Mouse (Mus musculus): ENCODE results near the gene Pmis2. TPM values are rescaled to one million over a fixed set of nuclear protein-coding genes. Genes with fewer than 3 reads are reported as not detected.

Pmis2 gene
- total RNA-seq, 2 experiments from 2014 or later = not detected

DNA sequence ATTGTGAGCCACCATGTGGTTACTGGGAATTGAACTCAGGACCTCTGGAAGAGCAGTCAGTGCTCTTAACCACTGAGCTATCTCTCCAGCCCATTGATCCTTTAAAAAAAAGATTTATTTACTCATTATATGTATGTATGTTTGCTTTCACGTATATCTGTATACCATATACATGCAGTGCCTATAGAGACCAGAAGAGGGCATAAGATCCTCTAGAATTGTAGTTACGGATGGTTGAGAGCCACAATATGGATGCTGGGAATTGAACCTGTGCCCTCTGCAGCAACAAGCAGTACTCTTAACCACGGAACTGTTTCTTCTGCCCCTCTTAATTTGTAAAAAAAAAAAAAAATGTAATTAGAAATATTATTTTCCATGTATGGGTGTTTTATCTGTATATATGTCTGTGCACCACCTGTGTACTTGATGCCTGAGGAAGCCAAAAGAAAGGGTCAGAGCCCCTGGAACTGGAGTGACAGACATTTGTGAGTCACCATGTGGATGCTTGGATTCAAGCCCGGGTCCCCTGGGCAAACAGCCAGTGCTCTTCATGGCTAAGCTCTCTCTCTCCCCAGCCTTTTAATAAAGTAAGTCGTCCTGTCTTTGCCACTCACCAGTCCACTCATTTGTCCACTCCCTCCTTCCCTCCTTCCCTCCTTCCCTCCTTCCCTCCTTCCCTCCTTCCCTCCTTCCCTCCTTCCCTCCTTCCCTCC, 7.0 kb upstream of the Pmis2 start:
- Histone ChIP-seq H3K27ac (no peak overlapping the region), H3K4me3 (no peak overlapping the region)
- DNase-seq (ENCODE audit: extremely low spot score in 1 of 2, low spot score in 2 of 2) = no peak
- intact Hi-C loops (cut with DNase I) = no loop called here
- TF ChIP-seq CTCF (IDR thresholded peaks at IDR 0.05) = peak; percentile 16

DNA sequence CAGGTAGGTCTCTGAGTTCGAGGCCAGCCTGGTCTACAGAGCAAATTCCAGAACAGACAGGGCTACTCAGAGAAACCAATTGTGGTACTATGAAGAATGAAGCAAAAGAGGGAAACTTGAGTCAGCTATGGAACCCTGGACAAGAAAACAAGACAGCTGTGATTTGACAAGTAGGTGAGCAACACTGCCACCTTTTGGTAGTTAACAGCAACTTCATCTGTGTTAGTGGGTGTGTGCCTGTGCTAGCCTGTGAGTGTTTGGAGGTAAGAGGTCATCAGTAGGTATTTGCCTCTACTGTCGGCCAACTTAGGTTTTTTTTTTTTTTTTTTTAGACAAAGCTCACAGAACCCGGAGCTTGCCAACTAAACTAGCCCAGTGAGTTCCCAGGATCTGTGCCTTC, 2.2 kb downstream of the Pmis2 start:
- peak; percentile 34 for TF ChIP-seq CTCF (IDR thresholded peaks at IDR 0.05)
- no peak overlapping the region for H3K4me3 ChIP-seq
- no peak for DNase-seq (ENCODE audit: extremely low spot score in 1 of 2, low spot score in 2 of 2)
- intact Hi-C loops (cut with DNase I) = loop anchor here (5.0 kb wide), 1 partner anchor 188 kb away; the partner anchor contains the start of gene Ffar3
- H3K27ac ChIP-seq = no peak overlapping the region

DNA sequence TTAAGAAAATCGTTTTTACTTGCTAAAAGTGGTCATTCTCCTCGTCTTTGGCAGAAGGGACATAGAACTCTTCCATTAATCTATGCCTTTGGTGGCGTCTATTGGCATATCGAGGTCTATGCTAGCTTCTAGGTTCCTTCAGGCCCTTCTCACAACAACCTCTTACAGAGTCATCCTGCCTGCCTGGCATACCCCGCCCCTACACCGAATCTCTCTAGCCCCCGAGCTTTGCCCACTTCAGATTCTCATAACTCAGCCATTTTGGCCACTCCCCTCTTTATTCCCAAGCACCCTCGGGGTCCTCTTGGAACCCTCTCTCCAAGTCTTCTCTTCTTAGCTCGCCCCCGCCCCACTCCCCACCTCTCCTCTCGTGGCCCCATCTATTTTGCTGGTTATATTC, 6.1 kb downstream of the Pmis2 start:
- no peak for TF ChIP-seq CTCF (IDR thresholded peaks at IDR 0.05)
- intact Hi-C loops (cut with DNase I) = loop anchor here (1.0 to 5.0 kb wide), 2 partner anchors 64 to 192 kb away; partner anchors contain the start of genes Ffar3 and Tmem147
- H3K4me3 ChIP-seq = peak overlapping the region; percentile 68
- H3K27ac ChIP-seq = peak overlapping the region; percentile 64
- no peak for DNase-seq (ENCODE audit: extremely low spot score in 1 of 2, low spot score in 2 of 2)

DNA sequence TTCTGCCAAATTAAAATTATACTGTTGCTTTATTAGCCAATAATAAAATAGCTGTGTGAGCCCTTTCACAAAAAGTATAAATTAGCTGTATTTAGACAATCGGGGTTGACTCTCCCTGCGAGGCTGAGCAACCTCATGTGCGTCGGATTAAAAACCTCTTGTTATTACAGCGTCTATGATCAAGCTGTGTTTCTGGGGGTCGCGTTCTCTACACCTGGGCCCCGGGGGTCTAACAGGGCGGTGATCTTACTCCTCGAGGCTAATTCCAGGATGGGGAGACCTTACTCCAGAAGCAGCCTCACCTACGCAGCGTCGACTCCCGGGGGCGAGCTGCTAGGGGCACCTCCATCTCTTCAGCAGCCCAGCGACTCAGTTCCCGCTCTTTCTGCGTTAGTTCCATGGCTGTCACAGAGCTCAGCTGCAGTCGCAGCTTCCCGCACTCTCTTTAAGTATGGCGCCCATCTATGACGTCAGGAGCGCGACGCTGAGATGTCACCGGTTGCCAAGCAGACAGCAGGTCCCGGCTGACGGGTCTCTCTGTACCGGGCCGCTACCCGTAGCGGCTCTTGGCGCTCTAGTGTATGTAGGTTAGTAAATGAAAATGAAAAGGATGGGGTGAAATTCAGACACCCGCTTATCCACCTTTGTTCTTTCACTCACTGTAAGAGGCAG, 6.7 kb downstream of the Pmis2 start, which contains the start of gene Haus5:
TSS of gene Haus5 (minus strand) at position 466 of the 672 bp plus-strand sequence.
- peak within 1 kb of the TSS; percentile 64 for H3K27ac ChIP-seq

DNA sequence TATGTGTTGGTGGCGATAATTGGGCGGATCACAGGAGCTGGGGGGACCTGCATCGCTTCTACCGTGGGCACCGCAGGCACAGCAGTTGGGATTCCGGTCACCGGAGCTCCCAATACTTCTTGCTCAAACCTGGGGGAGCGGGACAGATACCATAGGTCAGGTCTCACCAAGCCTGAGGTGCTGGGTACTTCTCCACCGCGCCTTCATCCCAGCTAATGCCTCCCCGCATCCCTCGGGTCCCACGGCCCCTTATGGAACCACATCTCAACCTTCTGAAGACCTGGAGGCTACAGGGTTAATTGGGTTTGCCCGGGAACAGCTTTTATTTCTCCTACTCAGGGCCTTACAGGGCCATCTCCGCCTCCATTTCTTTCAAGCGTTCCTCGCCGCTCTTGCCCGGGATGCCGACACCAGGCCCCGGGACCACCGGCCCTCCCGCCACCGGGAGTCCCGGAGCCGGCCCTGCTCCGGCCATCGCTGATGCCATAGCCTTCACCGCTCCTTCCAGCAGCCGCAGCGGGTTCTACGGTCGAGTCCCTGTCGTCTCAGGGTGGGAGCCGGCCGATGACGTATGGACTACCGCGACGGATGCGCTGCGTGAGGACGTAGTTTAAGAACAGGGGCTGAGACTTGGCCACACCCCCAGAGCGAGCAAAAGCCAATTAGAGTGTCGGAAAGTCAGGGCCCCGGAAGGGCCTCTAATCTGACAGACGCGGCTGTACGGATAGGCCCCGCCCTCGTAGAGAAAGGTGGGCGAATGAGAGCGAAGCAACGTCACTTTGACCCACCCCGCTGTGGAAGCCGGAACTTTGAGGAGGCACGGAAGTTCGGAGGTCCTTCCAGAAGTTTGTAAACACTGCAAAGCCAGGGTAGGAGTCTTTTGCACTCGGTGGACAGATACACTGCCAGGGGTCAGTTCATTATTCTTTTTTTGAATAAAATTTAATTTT, 21.5 kb downstream of the Pmis2 start, which contains the start of gene Rbm42:
TSS of gene Rbm42 (minus strand) at position 727 of the 950 bp plus-strand sequence.
- TF ChIP-seq CTCF (IDR thresholded peaks at IDR 0.05) = no peak
- Histone ChIP-seq H3K4me3 (peak within 1 kb of the TSS; percentile 81), H3K27ac (peak within 1 kb of the TSS; percentile 90)
- intact Hi-C loops (cut with DNase I) = loop anchor here (1.0 kb wide), 1 partner anchor 79 kb away; the partner anchor contains the start of gene Tmem147
- DNase-seq (ENCODE audit: extremely low spot score in 1 of 2, low spot score in 2 of 2) = peak; percentile 98

More for the DNA sequence above, 6.7 kb downstream of the Pmis2 start, which contains the start of gene Haus5:
- intact Hi-C loops (cut with DNase I) = loop anchor here (1.0 to 5.0 kb wide), 2 partner anchors 65 to 193 kb away; partner anchors contain the start of genes Ffar3 and Tmem147
- DNase-seq (ENCODE audit: extremely low spot score in 1 of 2, low spot score in 2 of 2) = peak; percentile 89 to 91
- H3K4me3 ChIP-seq = peak within 1 kb of the TSS; percentile 68
- no peak for TF ChIP-seq CTCF (IDR thresholded peaks at IDR 0.05)

DNA sequence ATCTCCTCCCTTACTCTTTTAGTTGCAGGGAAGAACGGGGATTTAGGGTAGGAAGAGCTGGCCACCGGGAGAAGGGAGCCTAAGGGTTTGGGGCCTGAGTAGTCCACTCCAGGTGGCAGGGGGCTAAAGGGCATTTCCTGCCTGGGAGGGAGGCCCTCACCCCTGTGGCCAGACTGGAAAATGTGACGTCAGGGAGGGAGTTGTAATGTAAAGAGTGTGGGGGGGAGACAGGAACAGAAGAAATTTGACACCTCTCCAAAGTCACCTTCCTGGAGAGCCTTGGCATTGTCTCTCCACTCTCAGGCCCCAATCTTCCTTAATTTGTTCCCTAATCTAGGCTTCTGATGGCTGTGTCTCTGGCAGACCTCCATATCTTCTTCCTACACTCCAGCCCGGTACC, 32.3 kb downstream of the Pmis2 start:
- TF ChIP-seq CTCF (IDR thresholded peaks at IDR 0.05) = no peak
- Histone ChIP-seq H3K27ac (no peak overlapping the region), H3K4me3 (no peak overlapping the region)
- intact Hi-C loops (cut with DNase I) = no loop called here
- DNase-seq (ENCODE audit: extremely low spot score in 1 of 2, low spot score in 2 of 2) = no peak

DNA sequence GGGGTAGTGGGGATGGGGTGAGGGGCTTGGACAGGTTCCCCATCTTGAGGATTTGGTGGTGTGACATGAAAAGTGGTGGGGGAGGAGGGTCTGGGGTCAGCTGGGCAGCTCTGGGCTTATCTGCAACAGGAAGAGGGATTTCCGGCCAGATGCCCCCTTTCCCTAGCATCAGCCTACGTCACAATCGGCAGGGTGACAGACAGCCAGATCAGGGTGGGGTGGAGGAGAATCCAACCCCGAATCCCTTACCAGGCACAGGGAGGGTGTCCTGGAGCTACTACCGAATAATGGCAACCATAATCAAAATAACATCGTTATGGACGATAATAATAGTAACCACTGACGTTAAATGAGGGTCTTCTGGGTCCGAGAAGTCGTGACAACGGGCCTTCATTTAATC, 35.0 kb downstream of the Pmis2 start:
- Histone ChIP-seq H3K4me3 (no peak overlapping the region), H3K27ac (no peak overlapping the region)
- intact Hi-C loops (cut with DNase I) = no loop called here
- TF ChIP-seq CTCF (IDR thresholded peaks at IDR 0.05) = no peak
- no peak for DNase-seq (ENCODE audit: extremely low spot score in 1 of 2, low spot score in 2 of 2)

DNA sequence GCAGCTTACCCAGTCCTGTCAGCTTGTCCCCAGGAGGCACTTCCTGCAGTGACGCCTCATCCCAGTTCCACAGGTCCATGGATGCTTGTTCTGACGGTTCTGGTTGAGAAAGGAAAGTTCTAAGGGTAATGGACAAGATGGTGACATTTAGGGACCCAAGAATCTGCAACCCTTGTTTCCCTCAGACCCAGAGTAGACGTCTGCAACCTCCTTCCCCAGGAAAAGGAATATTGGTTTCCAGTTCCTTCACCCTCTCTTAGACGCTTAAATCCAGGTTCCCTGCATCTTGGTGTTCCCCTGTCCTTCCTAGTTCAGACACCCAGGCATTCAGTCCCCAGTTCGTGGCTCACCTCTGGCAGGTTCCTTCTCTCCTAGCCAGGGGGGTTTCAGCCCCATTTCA, 35.7 kb downstream of the Pmis2 start, which contains the start of gene Etv2:
TSS of gene Etv2 (minus strand) at position 101 of the 400 bp plus-strand sequence.
- DNase-seq (ENCODE audit: extremely low spot score in 1 of 2, low spot score in 2 of 2) = no peak
- TF ChIP-seq CTCF (IDR thresholded peaks at IDR 0.05) = no peak
- H3K27ac ChIP-seq = no peak within 1 kb of the TSS
- intact Hi-C loops (cut with DNase I) = no loop called here
- no peak within 1 kb of the TSS for H3K4me3 ChIP-seq

DNA sequence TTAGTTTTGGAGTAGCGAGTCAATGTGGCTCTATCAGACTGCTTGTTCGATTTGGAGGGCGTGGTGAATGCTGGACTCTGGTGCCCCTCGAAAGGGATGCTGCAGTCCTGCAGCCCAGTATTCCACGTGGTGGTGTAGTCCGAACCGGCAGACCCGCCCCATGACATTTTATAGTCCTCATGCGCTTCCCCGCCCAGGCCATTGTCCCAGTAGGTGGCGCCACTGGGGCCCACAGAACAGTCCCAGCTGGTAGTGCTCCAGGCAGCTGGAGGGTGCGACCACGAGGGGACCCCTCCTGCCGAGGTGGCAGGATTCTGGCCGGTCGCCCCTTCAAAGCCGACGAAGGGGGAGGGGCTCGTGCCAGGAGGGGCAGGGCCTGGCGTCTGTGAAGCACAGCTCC, 36.8 kb downstream of the Pmis2 start:
- Histone ChIP-seq H3K4me3 (no peak overlapping the region), H3K27ac (no peak overlapping the region)
- peak; percentile 23 to 33 for DNase-seq (ENCODE audit: extremely low spot score in 1 of 2, low spot score in 2 of 2)
- intact Hi-C loops (cut with DNase I) = no loop called here
- TF ChIP-seq CTCF (IDR thresholded peaks at IDR 0.05) = peak; percentile 50

DNA sequence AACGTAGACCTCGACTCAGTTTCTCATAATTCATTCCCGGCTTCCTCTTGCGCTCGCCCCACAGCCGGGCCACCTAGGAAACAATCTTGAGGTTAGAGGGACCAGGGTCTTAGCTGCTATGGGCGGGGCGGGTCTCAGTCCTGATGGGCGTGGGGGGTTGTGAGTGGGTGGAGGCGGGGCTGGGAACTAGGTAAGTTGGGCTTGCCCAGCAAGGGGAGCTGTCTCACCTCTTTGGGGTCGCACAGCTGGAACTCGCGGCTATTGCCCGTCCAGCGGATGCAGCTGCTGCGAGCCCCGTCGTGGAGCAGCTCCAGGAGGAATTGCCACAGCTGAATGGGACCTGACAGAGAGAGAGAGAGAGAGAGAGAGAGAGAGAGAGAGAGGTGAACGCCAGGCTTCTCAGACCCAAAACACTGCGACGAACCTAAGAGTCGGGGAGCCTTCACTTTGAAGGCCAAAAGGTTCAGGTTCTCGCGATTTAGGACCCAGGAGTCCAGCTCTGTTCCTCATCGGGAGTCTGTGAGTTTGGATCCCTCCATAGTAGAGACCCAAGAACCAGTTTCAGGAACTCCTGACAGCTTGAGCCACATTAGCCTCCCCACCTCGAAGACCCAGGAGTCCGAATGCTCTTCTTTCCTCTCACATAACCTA, 37.5 kb downstream of the Pmis2 start:
- no peak for TF ChIP-seq CTCF (IDR thresholded peaks at IDR 0.05)
- no peak for DNase-seq (ENCODE audit: extremely low spot score in 1 of 2, low spot score in 2 of 2)
- intact Hi-C loops (cut with DNase I) = no loop called here
- Histone ChIP-seq H3K27ac (no peak overlapping the region), H3K4me3 (no peak overlapping the region)

DNA sequence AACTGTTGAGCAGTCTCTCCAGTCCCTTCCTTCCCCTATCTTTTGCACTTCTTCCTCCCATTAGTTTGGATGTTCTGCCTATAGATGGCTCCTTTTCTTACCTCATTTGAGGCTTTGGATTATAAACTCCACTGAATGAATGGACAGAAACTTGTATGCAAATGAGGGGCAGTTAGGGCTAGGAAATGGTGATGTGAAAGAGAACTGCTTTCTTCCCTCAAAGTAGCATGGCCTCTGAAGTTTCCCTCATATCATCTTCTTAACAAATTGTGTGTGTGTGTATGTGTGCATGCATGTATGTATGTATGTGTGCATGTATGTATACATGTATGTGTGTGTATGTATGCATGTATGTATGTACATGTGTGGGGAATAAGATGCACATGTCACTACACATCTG, 42.4 kb downstream of the Pmis2 start:
- intact Hi-C loops (cut with DNase I) = loop anchor here (5.0 kb wide), 1 partner anchor 42 kb away; the partner anchor contains the start of gene Kmt2b
- DNase-seq (ENCODE audit: extremely low spot score in 1 of 2, low spot score in 2 of 2) = no peak
- no peak for TF ChIP-seq CTCF (IDR thresholded peaks at IDR 0.05)
- Histone ChIP-seq H3K4me3 (no peak overlapping the region), H3K27ac (no peak overlapping the region)

All from left cerebral cortex, adult 2 months (tissue).